Mouse (Mus musculus) cerebellum, postnatal 25 days (tissue): ENCODE data around the gene 1700028K03Rik.
A peak's percentile ranks its signal among the peaks of the same experiment; 100 is the strongest.

ENCODE experiments used
- DNase-seq, 2 experiments: peaks; one replicate each; pipeline ENCODE4 v3.0.0; 2021; ENCODE audit warnings: mixed read lengths in 2 of 2

1700028K03Rik gene

GRCm38 (mm10) chr5:107534581-107534980 is at the start of gene 1700028K03Rik:
Gene 1700028K03Rik (plus strand): TSS chr5:107534709.
- no peak for DNase-seq

DNA sequence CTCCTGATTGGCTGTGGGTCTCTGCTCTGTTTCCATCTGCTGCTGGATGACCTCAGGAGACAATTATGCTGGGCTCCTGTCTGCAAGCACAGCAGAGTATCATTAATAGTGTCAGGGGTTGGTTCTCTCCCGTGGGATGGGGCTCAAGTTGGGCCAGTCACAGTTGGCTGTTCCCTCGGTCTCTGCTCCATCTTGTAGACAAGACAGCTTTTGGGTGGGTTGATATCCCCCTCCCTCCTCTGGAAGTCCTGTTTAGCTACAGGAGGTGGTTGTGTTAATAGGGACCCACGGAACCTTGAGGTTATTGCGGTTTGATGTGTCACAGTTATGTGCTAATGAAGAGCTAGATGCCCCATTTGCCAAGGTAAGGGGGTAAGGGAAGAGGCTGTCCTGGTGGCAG is 45.5 kb upstream of the 1700028K03Rik start:
- no peak for DNase-seq

GRCm38 (mm10) chr5:107491036-107491435 is 43.5 kb upstream of the 1700028K03Rik start:
- DNase-seq, result no peak

DNA sequence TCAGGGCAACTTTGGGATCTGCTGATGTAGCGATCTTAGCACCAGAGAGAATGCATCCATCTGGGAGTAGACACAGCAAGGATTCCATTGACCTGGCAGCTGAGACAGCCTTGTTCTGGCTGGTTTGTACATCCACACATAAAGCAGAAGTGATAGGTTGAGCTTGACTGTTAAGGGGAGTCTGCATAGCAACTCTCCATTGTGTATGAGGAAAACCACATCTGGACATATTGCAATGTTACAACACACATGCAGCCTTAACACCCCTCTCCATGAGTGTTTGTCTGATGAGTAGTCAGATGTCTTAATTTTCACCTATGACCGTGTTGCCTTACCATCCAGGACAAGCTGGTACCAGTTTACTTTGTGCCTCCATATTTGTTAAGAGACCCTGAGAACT is 42.0 kb upstream of the 1700028K03Rik start:
- DNase-seq, result no peak

DNA sequence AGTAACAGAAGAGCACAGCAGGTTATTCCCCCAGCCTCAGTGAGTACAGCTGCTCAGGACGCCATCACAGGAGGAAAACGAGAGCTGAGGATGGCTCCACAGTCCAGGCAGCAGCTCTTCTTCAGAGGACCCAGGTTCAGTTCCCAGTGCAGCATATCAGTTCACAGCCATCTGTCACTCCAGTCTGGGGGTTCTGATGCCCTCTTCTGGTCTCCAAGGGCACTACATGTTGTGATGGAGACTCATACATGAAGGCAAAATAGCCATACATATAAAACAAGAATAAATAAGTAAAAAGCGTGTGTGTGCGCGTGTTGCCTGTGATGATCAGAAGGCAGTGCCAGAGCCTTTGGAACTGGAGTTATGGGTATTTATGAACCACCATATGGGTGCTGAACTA is 39.8 kb upstream of the 1700028K03Rik start:
- DNase-seq, result no peak

DNA sequence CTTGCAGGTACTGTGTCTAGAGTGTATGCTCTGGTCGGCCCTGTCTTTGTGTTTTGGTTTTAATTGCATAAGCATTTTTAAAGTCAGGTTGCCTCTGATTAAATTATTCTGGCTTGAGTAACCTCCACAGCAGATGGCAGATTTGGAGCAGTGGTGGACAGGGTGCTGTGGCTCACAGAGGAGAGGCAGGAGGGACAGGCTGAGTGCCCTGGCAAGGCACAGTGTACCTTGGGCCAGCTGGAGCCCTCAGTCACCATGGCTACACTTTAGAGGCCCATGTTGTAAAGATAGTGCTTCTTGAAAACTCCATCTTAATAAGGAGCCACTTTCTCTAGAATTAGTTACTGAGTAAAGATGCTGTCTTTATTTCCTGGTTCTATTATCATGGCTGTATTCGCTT is 38.5 kb upstream of the 1700028K03Rik start:
- DNase-seq, result peak; percentile 78 to 82

DNA sequence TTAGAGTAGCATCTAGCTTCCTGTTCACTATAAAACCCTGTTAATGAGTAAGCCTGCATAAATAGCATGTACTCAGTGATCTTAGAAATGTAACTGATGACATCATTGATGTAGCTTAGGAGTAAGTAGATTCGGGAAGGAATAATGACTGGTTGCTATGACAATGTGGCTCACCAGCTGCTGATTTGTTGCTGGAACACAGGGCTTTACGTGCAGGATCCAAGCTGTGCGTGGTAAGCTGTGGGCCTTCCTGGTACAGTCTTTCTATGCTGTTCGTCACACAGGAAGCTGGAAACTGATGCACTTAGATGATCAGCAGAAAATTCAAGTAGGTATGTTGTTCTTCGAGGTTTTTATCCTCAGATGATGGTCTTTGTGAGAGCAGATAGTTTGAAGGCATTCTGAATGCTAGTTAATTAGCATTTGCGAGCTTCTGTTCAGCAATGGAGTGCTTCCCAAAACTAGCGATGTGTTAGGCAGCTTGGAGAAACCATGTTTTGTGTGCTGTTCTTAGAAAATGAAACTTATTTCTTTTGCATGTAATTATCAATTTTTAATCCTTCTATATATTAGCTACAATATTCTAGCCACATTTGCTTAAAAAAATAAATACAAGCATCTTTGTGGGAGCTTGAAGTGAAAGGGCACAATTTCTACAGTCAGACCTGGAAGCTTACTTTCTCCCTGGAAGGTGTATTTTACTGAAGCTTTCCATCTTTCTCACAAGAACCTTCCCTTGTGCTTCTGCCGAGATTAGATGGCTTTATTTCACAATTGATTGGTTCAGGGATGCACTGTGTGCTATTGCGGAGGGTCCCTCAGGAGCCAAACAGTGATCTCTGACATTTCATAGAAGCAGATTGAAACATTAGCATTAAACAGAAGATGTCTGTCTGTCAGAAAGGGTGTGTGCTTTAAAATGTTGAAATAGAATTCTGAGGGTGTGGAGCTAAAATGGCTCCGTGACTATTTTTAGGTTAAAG is 36.7 kb upstream of the 1700028K03Rik start:
- peak; percentile 62 to 65 for DNase-seq

- DNase-seq, result peak; percentile 40 to 56
Measured at GRCm38 (mm10) chr5:107498806-107499310, 35.7 kb upstream of the 1700028K03Rik start.

- DNase-seq, result peak; percentile 78 to 87
Measured at GRCm38 (mm10) chr5:107499891-107500535, 34.5 kb upstream of the 1700028K03Rik start.

DNA sequence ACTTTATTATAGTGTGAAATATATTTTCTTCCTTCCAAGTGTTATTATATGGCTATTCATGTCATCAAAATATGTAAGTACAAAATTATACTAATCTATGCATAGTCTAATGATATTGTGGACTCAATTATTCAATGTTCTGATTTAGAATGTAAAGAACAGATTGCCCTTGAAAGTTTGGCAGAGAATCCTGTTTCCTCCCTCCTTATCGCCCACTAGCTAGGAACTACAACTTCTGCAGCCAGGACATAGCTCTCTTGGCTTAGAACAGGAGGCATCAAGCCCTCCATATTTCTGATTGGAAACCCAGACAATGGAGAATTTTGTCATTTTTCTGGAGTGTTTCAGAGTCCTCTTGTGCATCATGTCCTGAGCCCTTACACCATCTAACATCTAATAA is 33.8 kb upstream of the 1700028K03Rik start:
- no peak for DNase-seq

DNA sequence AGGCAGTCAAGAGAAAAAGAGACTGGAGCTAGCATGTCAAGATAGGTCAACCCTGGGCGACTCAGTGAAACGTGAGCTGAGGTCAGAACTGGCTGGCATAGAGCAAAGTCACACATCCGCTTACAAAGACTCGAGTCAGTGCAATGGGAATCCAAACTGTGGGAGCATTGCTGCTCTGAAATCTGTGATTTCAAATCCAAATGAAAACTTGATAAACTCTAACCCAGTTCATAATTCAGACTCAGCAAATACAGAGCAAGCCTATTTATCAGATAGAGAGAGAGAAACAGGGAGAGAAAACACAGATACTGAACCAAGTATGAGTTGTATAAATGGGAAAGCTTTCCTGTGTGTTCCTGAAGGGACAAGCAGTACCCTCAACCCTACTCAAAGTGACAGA is 27.2 kb upstream of the 1700028K03Rik start, which contains the start of gene Gm42669:
TSS of gene Gm42669 (plus strand) at position 301 of the 400 bp plus-strand sequence.
- DNase-seq, result no peak

GRCm38 (mm10) chr5:107510503-107510902 is 24.0 kb upstream of the 1700028K03Rik start:
- DNase-seq, result no peak

DNA sequence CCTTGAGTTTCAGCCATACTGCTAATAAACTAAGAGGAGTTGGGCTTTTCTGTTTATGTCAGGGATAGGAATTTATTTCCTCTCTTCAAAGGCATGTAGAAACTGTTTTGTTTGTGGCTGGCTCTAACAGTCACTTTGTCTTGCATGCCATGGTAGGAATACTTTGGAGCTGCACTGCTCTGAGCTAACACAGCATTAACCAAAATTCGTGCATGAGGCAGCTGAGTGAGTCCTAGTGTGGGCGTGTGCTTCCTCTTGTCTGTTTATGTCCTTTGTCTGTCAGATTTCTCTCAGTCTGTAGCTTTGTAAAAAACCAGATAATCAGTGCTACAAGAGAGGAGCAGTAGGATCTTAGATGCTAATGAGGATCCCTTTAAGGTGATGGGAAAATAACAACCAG is 23.2 kb upstream of the 1700028K03Rik start:
- DNase-seq, result no peak

- peak; percentile 70 to 82 for DNase-seq
Measured at GRCm38 (mm10) chr5:107513583-107513982, 20.9 kb upstream of the 1700028K03Rik start.

- DNase-seq, result no peak
Measured at GRCm38 (mm10) chr5:107515453-107515852, 19.1 kb upstream of the 1700028K03Rik start.

DNA sequence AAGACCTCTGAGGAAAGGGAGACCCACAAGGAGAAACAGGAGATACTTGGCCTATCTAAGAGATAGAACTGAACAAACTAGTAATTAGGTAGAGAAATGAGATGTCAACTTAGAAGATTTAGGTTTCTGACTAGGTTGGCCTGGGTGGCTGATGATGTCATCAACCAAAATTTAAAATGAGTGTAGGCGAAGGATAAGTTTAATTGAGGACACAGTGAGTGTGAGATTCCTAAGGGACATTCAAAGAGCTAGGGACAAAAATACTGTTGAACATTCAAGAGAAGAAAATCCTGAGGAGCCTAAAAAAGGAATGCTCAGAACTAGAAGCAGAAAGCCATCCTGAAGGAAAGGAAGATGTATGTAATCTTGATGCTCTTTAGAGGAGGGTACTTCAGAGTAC is 18.4 kb upstream of the 1700028K03Rik start:
- DNase-seq, result no peak

- no peak for DNase-seq
Measured at GRCm38 (mm10) chr5:107518602-107519001, 15.9 kb upstream of the 1700028K03Rik start.

DNA sequence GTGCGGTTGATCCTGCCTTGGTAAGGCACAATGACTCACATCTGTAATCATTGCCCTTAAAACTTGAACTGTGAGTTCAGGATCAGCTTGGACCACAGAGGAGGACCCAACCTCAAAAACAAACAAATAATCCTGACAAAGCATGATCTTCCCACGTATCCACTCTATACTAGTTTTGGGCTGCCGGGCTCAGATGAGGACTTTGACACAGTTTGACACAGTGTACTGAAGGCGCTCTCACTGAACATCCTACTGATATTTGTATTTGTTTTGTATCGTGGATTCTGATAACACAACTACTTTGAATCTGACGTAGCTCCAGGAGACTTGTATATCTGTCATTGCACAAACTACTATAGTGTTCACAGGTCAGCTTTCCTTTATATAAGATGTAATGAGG is 13.1 kb upstream of the 1700028K03Rik start:
- DNase-seq, result no peak

DNA sequence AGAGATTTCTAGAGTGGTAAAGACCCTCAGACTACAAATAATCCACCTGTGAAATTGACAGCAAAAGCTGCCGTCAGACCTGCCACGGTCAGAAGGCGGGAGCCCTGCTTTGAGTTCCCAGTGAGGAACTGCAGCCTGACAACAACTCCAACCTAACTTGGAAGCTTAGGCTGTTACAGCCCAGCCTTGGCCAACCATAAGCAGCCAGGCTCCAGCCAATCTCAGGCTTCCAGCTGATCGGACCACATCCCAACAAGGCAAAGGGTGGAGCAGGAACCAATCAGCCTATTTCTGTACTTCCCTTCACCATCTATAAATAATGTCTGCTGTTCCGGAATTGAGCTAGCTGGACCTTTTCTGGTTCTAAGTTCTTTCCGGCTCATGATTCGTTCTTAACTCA is 12.6 kb upstream of the 1700028K03Rik start:
- DNase-seq, result no peak

- no peak for DNase-seq
Measured at GRCm38 (mm10) chr5:107524281-107524680, 10.2 kb upstream of the 1700028K03Rik start.

DNA sequence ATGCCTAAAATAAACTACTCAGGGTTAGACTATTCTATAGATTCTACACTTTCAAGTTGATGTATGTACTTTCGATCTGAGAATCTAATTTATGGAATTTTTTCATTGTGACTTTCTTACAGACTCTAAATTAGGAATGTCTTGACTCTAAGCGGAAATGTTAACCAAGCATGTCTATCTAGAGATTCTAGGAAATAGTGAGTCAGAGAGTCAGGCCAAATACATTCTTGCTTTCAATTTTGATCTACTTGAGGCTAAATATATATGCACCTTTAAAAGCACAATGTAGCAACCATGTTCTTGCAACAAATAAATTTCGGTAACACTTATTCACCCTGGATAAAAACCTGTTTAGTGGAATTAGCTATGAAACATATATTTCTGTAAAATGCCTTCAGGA is 5.7 kb upstream of the 1700028K03Rik start:
- no peak for DNase-seq

DNA sequence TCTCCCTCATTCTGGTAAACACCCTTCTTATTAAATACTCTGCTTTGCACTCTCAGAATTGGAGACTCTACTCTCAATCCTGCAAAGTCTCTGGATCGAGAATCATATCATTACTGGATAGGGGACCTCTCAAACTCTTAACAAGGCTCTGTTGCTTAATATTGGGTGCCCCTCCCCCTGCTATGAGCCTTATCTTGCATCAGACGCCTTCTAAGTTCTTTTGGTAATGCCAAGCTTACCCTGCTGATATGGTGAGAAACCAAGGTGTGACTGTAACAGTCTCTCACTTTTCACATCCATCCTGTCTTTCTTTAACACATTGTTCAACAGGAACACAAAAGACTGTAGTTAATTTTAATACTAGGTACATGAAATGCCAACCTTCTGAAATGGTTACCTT is 919 bp upstream of the 1700028K03Rik start:
- no peak for DNase-seq

DNA sequence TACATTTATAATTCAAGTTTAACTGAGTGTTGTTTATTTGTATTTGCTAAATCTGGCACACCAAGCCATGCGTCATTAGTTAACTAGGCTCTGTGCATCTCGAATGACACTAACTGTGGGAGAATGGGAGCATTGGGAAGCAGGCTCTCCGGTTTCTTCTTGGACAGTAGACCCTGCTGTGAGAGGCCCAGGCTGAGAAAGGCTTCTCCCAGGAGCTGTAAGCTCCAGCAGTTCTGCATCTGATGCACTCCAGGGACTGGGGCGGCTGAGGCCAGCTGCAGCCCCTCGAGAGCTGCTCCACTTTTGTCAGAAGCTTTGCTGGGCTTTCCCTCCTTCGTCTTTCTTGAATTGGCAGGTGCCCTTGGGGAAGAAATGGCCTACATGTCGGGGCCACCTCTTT is 7.2 kb downstream of the 1700028K03Rik start:
- no peak for DNase-seq

- DNase-seq, result no peak
Measured at GRCm38 (mm10) chr5:107545927-107546326, 11.4 kb downstream of the 1700028K03Rik start.
